Mouse (Mus musculus) testis, adult 2 months (tissue): Measurements from ENCODE around the gene Accs. TPM values are rescaled to one million over a fixed set of nuclear protein-coding genes. Genes with fewer than 3 reads are reported as not detected.

Experiments used
- H3K27ac ChIP-seq: fragments of 200-500 bp; 2 replicates; pipeline ENCODE4 v1.5.1; 2012; ENCODE audit warnings: low read depth, low read length; ENCODE audit not compliant: control insufficient read depth, insufficient read depth
- H3K27me3 ChIP-seq: fragments of 200-500 bp; 2 replicates; pipeline ENCODE4 v1.6.1; 2012; ENCODE audit warnings: mild to moderate bottlenecking, low read length, moderate library complexity; ENCODE audit not compliant: control insufficient read depth, insufficient read depth
- H3K36me3 ChIP-seq: fragments of 200-500 bp; 2 replicates; pipeline ENCODE4 v1.6.1; 2012; ENCODE audit warnings: mild to moderate bottlenecking, low read length; ENCODE audit not compliant: control insufficient read depth, insufficient read depth
- H3K4me1 ChIP-seq: fragments of 200-500 bp; 2 replicates; pipeline ENCODE4 v1.6.1; 2012; ENCODE audit warnings: low read length; ENCODE audit not compliant: control insufficient read depth, insufficient read depth
- H3K4me3 ChIP-seq: fragments of 200-500 bp; 2 replicates; pipeline ENCODE4 v1.5.1; 2012; ENCODE audit warnings: low read depth, mild to moderate bottlenecking, low read length, moderate library complexity, mixed read lengths; ENCODE audit not compliant: control insufficient read depth
- CTCF ChIP-seq: fragments of 200-500 bp; IDR thresholded peaks from 2 replicates; pipeline ENCODE4 v1.5.1; 2012; ENCODE audit warnings: low read depth, mild to moderate bottlenecking, inconsistent platforms, low read length, moderate library complexity; ENCODE audit not compliant: control insufficient read depth, insufficient read depth, insufficient replicate concordance
- POLR2A ChIP-seq: fragments of 200-500 bp; IDR thresholded peaks from 2 replicates; pipeline ENCODE4 v1.6.1; 2012; ENCODE audit warnings: low read depth, mild to moderate bottlenecking, inconsistent platforms, low read length, moderate library complexity; ENCODE audit not compliant: control insufficient read depth
- polyA plus RNA-seq: library from polyadenylated mRNA; depleted of rRNA; stranded (reverse); fragments of >200 nt; gene quantifications from 2 replicates; pipeline ENCODE4 v1.2.3, GENCODE M21; 2012; rRNA removed

Gene Accs
- 2.5 and 2.6 TPM in 2 replicates for polyA plus RNA-seq

GRCm38 (mm10) chr2:93849505-93850089, at the start of gene Accs:
Accs (minus strand) TSS chr2:93849943.
- peak; percentile 24; the same call in 1 of the 2 replicates for TF ChIP-seq CTCF
- TF ChIP-seq POLR2A, result no peak
- no peaks in the 10 kb centered on the region for H3K27me3 ChIP-seq
- peak within 1 kb of the TSS; percentile 45; the same call in 1 of the 2 replicates for H3K27ac ChIP-seq
- peaks cover 7% of the 10 kb centered on the region for H3K4me1 ChIP-seq
- H3K4me3 ChIP-seq, result peak within 1 kb of the TSS; percentile 75
- no peaks in the 10 kb centered on the region for H3K36me3 ChIP-seq

GRCm38 (mm10) chr2:93891611-93892280, 42.0 kb upstream of the Accs start:
- Histone ChIP-seq H3K27me3 (no peaks in the 10 kb centered on the region), H3K4me3 (no peak overlapping the region), H3K27ac (0 out of 2 replicates have a peak overlapping the region, but pooled peaks have one; percentile 16), H3K4me1 (no peaks in the 10 kb centered on the region), H3K36me3 (no peaks in the 10 kb centered on the region)
- TF ChIP-seq CTCF (no peak), POLR2A (no peak)

- no peaks in the 10 kb centered on the region for H3K4me1 ChIP-seq
- TF ChIP-seq CTCF (no peak), POLR2A (no peak)
- no peak overlapping the region for H3K27ac ChIP-seq
- no peak overlapping the region for H3K4me3 ChIP-seq
- no peaks in the 10 kb centered on the region for H3K27me3 ChIP-seq
- H3K36me3 ChIP-seq, result no peaks in the 10 kb centered on the region
Measured at GRCm38 (mm10) chr2:93890143-93890542, 40.4 kb upstream of the Accs start.

GRCm38 (mm10) chr2:93889071-93889470, 39.3 kb upstream of the Accs start:
- no peak for TF ChIP-seq POLR2A
- TF ChIP-seq CTCF, result no peak
- Histone ChIP-seq H3K4me3 (no peak overlapping the region), H3K36me3 (no peaks in the 10 kb centered on the region), H3K27ac (no peak overlapping the region), H3K27me3 (no peaks in the 10 kb centered on the region), H3K4me1 (no peaks in the 10 kb centered on the region)

GRCm38 (mm10) chr2:93888366-93888765, 38.6 kb upstream of the Accs start:
- Histone ChIP-seq H3K4me1 (no peaks in the 10 kb centered on the region), H3K4me3 (no peak overlapping the region), H3K36me3 (no peaks in the 10 kb centered on the region), H3K27me3 (no peaks in the 10 kb centered on the region), H3K27ac (no peak overlapping the region)
- TF ChIP-seq POLR2A (no peak), CTCF (no peak)

- no peak overlapping the region for H3K27ac ChIP-seq
- H3K36me3 ChIP-seq, result no peaks in the 10 kb centered on the region
- TF ChIP-seq POLR2A, result no peak
- no peaks in the 10 kb centered on the region for H3K4me1 ChIP-seq
- no peaks in the 10 kb centered on the region for H3K27me3 ChIP-seq
- H3K4me3 ChIP-seq, result no peak overlapping the region
Measured at GRCm38 (mm10) chr2:93887273-93887672, 37.5 kb upstream of the Accs start.

GRCm38 (mm10) chr2:93886013-93886794, 36.5 kb upstream of the Accs start:
- TF ChIP-seq CTCF (no peak), POLR2A (no peak)
- H3K4me1 ChIP-seq, result no peaks in the 10 kb centered on the region
- no peak overlapping the region for H3K4me3 ChIP-seq
- no peaks in the 10 kb centered on the region for H3K27me3 ChIP-seq
- H3K27ac ChIP-seq, result no peak overlapping the region
- H3K36me3 ChIP-seq, result no peaks in the 10 kb centered on the region
